Mouse (Mus musculus) liver, embryonic 14.5 days (tissue): ENCODE measurements around the gene Triobp.

Source experiments
- CTCF ChIP-seq: IDR thresholded peaks from 2 replicates; pipeline ENCODE4 v1.5.1; 2016; ENCODE audit warnings: antibody characterized with exemption, low read depth, control low read depth
- EP300 ChIP-seq: IDR thresholded peaks from 2 replicates; pipeline ENCODE4 v1.6.1; 2016; ENCODE audit warnings: antibody characterized with exemption, low read depth

- TF ChIP-seq CTCF (peak; percentile 93), EP300 (no peak)
Measured at GRCm38 (mm10) chr15:78962885-78963284, 15.4 kb downstream of the Triobp start.
